Mouse (Mus musculus) cerebellum, adult 2 months (tissue): Measurements from ENCODE around the gene Bcan. TPM values are rescaled to one million over a fixed set of nuclear protein-coding genes. Genes with fewer than 3 reads are reported as not detected.

ENCODE experiments used
- DNase-seq, 2 experiments: peaks; one replicate each; pipeline ENCODE4 v3.0.0; 2021
- H3K27ac ChIP-seq: fragments of 200-500 bp; 2 replicates; pipeline ENCODE4 v1.5.1; 2012; ENCODE audit warnings: low read length, control low read depth, inconsistent platforms; ENCODE audit not compliant: insufficient read depth
- H3K27me3 ChIP-seq: fragments of 200-500 bp; 2 replicates; pipeline ENCODE4 v1.6.1; 2012; ENCODE audit warnings: inconsistent platforms, mild to moderate bottlenecking, low read length, moderate library complexity; ENCODE audit not compliant: control insufficient read depth, insufficient read depth
- H3K4me1 ChIP-seq: fragments of 200-500 bp; 2 replicates; pipeline ENCODE4 v1.6.1; 2011; ENCODE audit warnings: low read length; ENCODE audit not compliant: control insufficient read depth, insufficient read depth
- H3K4me3 ChIP-seq: fragments of 200-500 bp; replicated peaks from 2 replicates; pipeline ENCODE3; 2011; ENCODE audit warnings: mild to moderate bottlenecking, low read depth, low read length, control low read depth; ENCODE audit not compliant: insufficient read depth
- CTCF ChIP-seq: fragments of 200-500 bp; IDR thresholded peaks from 2 replicates; pipeline ENCODE4 v1.5.1; 2011; ENCODE audit warnings: low read depth, mild to moderate bottlenecking, control low read depth, low read length, moderate library complexity, borderline replicate concordance; ENCODE audit not compliant: insufficient read depth
- POLR2A ChIP-seq: fragments of 200-500 bp; IDR thresholded peaks from 2 replicates; pipeline ENCODE4 v1.6.1; 2011; ENCODE audit warnings: low read length, control low read depth, borderline replicate concordance; ENCODE audit not compliant: insufficient read depth
- WGBS: fragments of 180-500 bp; shearing (Covaris S2); methylation state at CpG from one replicate; pipeline ENCODE4 v1.1.7; 2018; 5-methylcytosine and 5-hydroxymethylcytosine counted together
- polyA plus RNA-seq: library from polyadenylated mRNA; depleted of rRNA; stranded (reverse); fragments of >200 nt; gene quantifications from 2 replicates; pipeline ENCODE4 v1.2.3, GENCODE M21; 2012

The Bcan gene
- polyA plus RNA-seq, 1 experiment, result 400 TPM

- peak in 1 of 2 experiments; percentile 32 for DNase-seq
- WGBS, result 37% methylated on average over 5 of the region's 5 CpGs
- no peaks in the 10 kb centered on the region; the same call in 1 of the 2 replicates for H3K27me3 ChIP-seq
Measured at GRCm38 (mm10) chr3:88027434-88028186, 27.6 kb upstream of the Bcan start, which contains the start of gene Hapln2. Gene Hapln2 (minus strand): TSS chr3:88027583.

GRCm38 (mm10) chr3:88026823-88027222, 26.8 kb upstream of the Bcan start:
- 51% methylated on average over 7 of the region's 7 CpGs for WGBS
- no peak for TF ChIP-seq POLR2A
- no peak for TF ChIP-seq CTCF
- no peaks in the 10 kb centered on the region; the same call in 1 of the 2 replicates for H3K27me3 ChIP-seq
- H3K4me3 ChIP-seq, result no peak overlapping the region
- peak overlapping the region; percentile 23; the same call in 1 of the 2 replicates for H3K27ac ChIP-seq
- H3K4me1 ChIP-seq, result peaks cover 4% of the 10 kb centered on the region; the same call in 1 of the 2 replicates
- no peak for DNase-seq

More at GRCm38 (mm10) chr3:88027434-88028186, 27.6 kb upstream of the Bcan start, which contains the start of gene Hapln2:
- H3K4me1 ChIP-seq, result no peaks in the 10 kb centered on the region
- TF ChIP-seq POLR2A (no peak), CTCF (peak; percentile 20; the same call in 1 of the 2 replicates)
- H3K27ac ChIP-seq, result peak within 1 kb of the TSS; percentile 23; the same call in 1 of the 2 replicates
- H3K4me3 ChIP-seq, result no peak within 1 kb of the TSS

- under 1% methylated on average over 81 of the region's 81 CpGs for WGBS
- Histone ChIP-seq H3K4me3 (peak overlapping the region; percentile 54), H3K27me3 (no peaks in the 10 kb centered on the region), H3K27ac (no peak overlapping the region), H3K4me1 (peaks cover 4% of the 10 kb centered on the region; the same call in 1 of the 2 replicates)
- no peak for TF ChIP-seq CTCF
- no peak for TF ChIP-seq POLR2A
- peak in 1 of 2 experiments; percentile 30 for DNase-seq
Measured at GRCm38 (mm10) chr3:88023192-88024074, 23.4 kb upstream of the Bcan start.

GRCm38 (mm10) chr3:88022322-88023191, 22.5 kb upstream of the Bcan start:
- no peak for TF ChIP-seq CTCF
- peak; percentile 60; the same call in 1 of the 2 replicates for TF ChIP-seq POLR2A
- H3K4me1 ChIP-seq, result peaks cover 4% of the 10 kb centered on the region; the same call in 1 of the 2 replicates
- WGBS, result 3% methylated on average over 66 of the region's 66 CpGs
- peak overlapping the region; percentile 54 for H3K4me3 ChIP-seq
- DNase-seq, result peak; percentile 93 to 94
- no peak overlapping the region for H3K27ac ChIP-seq
- H3K27me3 ChIP-seq, result no peaks in the 10 kb centered on the region

- Histone ChIP-seq H3K27ac (no peak overlapping the region), H3K27me3 (no peaks in the 10 kb centered on the region), H3K4me1 (no peaks in the 10 kb centered on the region), H3K4me3 (no peak overlapping the region)
- peak; percentile 22 to 43 for DNase-seq
- TF ChIP-seq CTCF (peak; percentile 64; the same call in 1 of the 2 replicates), POLR2A (no peak)
- 10% methylated on average over 6 of the region's 6 CpGs for WGBS
Measured at GRCm38 (mm10) chr3:88010634-88011265, 10.7 kb upstream of the Bcan start.

- no peak for DNase-seq
- 84% methylated on average over 18 of the region's 18 CpGs for WGBS
- TF ChIP-seq CTCF (peak; percentile 26; the same call in 1 of the 2 replicates), POLR2A (no peak)
Measured at GRCm38 (mm10) chr3:88005822-88006786, 6.1 kb upstream of the Bcan start.

More at GRCm38 (mm10) chr3:88005822-88006786, 6.1 kb upstream of the Bcan start:
- Histone ChIP-seq H3K4me3 (no peak overlapping the region), H3K4me1 (no peaks in the 10 kb centered on the region; the same call in 1 of the 2 replicates), H3K27me3 (no peaks in the 10 kb centered on the region), H3K27ac (no peak overlapping the region)
